Mouse (Mus musculus) lung, adult 2 months (tissue): ENCODE data around the gene Lhfpl5. TPM values are rescaled to one million over a fixed set of nuclear protein-coding genes. Genes with fewer than 3 reads are reported as not detected.

Experiments
- DNase-seq: peaks from one replicate; pipeline ENCODE4 v3.0.0; 2022
- H3K4me1 ChIP-seq: fragments of 200-500 bp; 2 replicates; pipeline ENCODE4 v1.6.1; 2011; ENCODE audit warnings: low read length; ENCODE audit not compliant: control insufficient read depth, insufficient read depth
- H3K4me3 ChIP-seq: fragments of 200-500 bp; replicated peaks from 2 replicates; pipeline ENCODE3; 2011; ENCODE audit warnings: low read depth, mild to moderate bottlenecking, control low read depth, low read length; ENCODE audit errors: extremely low read depth
- CTCF ChIP-seq: fragments of 200-500 bp; IDR thresholded peaks from 2 replicates; pipeline ENCODE4 v1.5.1; 2011; ENCODE audit warnings: mild to moderate bottlenecking, low read length, control low read depth; ENCODE audit not compliant: insufficient read depth
- POLR2A ChIP-seq: fragments of 200-500 bp; IDR thresholded peaks from 2 replicates; pipeline ENCODE4 v1.6.1; 2011; ENCODE audit warnings: low read depth, mild to moderate bottlenecking, control low read depth, low read length, borderline replicate concordance; ENCODE audit errors: extremely low read depth
- WGBS: fragments of 180-500 bp; shearing (Covaris S2); methylation state at CpG from one replicate; pipeline ENCODE4 v1.1.7; 2018; 5-methylcytosine and 5-hydroxymethylcytosine counted together
- polyA plus RNA-seq: library from polyadenylated mRNA; depleted of rRNA; stranded (reverse); fragments of >200 nt; gene quantifications from 2 replicates; pipeline ENCODE4 v1.2.3, GENCODE M21; 2012

The Lhfpl5 gene
- polyA plus RNA-seq, 1 experiment: not detected

DNA sequence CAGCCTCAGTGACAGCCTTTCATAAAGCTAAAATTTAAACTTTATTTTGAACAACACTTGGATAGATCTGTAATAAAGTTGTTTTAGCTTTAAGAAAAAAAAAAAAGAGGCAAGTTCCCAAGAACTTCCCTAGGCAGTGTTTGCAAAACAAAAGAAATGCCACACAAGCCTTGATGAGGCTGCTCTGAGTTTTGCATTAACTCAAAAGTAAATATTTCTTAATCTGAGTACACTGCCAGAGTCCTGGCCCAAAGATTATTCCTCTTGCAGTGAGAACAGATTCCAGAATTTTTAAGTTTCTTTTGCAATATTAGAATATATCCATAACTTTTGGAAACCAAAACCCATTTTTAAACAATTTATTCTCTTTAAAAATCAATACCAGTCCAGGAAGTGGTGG lies 10.3 kb upstream of the Lhfpl5 start:
- DNase-seq: no peak
- no peaks in the 10 kb centered on the region for H3K4me1 ChIP-seq
- no peak for TF ChIP-seq POLR2A
- no peak for TF ChIP-seq CTCF
- H3K4me3 ChIP-seq: no peak overlapping the region

DNA sequence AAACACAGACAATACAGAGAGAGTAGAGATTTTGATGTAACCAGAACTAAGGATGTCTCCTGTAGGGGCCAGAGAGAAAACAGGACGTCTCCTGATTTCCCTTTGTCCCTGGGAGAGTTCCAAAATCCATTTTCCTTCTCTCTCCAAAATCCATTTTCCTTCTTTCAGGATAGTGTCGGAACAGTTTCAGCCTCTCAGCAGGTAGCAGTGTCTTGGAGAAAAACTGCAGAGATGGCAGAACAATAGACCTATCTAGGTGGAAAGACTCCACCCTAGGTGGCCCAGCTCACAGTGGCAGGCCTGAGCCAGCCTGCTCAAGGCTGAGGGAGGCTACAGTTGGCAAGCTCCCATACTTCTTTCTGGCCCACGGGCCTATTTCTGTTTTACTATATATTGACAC lies 7.9 kb upstream of the Lhfpl5 start:
- DNase-seq: no peak
- no peaks in the 10 kb centered on the region for H3K4me1 ChIP-seq
- no peak overlapping the region for H3K4me3 ChIP-seq
- 40% methylated on average over 3 of the region's 3 CpGs for WGBS
- no peak for TF ChIP-seq CTCF
- TF ChIP-seq POLR2A: no peak

DNA sequence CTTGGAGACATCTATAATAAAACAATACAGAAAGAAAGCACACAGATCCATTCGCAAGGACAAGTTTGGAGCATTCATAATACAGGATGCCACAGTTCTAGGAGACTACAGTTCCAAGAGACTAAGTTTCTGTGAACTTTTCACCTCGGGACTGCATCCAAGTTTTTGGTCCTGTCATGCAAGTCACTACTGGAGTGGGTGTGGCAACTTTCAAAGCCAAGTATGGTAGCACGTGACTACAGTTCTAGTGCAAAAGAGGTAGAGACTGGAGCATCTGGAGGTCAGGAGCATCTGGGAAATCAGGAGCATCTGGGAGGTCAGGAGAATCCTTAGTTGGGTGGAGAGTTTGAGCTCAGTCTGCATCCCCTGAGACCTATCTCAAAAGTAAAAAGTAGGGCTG lies 3.6 kb upstream of the Lhfpl5 start:
- 62% methylated on average over 3 of the region's 3 CpGs for WGBS
- Histone ChIP-seq H3K4me3 (no peak overlapping the region), H3K4me1 (no peaks in the 10 kb centered on the region; the same call in 1 of the 2 replicates)
- no peak for DNase-seq
- TF ChIP-seq CTCF (no peak), POLR2A (no peak)

DNA sequence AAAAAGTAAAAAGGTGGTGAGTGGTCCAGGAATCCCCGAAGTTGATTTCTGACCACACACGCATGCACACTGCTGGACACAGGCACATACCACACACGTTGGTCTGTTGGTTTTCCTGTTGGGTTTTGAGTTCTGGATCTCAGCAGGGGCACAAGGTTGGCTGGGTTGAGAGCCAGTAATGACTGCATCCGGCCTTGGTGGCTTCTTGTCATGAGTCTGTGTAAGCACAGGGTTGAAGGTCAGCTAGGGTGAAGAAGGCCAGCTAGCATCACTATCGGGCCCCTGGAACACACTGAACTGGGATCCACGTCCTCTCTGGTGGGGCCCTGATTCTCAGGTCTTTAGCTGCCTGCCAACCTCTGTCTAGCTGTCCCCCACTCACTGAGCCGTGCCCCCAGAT lies 2.9 kb upstream of the Lhfpl5 start:
- no peak for DNase-seq
- H3K4me1 ChIP-seq: no peaks in the 10 kb centered on the region; the same call in 1 of the 2 replicates
- TF ChIP-seq POLR2A (no peak), CTCF (no peak)
- WGBS: 74% methylated on average over 7 of the region's 7 CpGs
- H3K4me3 ChIP-seq: no peak overlapping the region

DNA sequence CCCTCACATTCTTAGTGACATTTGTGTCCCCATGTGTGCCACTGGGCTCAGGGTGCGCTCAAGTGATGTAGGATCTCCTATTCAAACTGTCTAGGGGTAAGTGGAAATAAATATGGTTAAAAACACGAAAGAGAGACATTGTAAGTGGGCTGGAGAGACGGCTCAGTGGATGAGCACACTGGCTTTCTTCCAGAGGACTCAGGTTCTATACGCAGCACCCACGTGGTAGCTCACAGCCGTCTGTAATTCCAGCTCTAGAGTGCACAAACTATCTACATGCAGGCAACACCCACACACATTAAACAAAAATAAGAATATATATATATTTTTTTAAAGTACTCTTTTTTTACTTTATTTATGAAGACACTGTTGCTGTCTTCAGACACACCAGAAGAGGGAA lies 2.5 kb upstream of the Lhfpl5 start:
- TF ChIP-seq POLR2A (no peak), CTCF (no peak)
- Histone ChIP-seq H3K4me1 (no peaks in the 10 kb centered on the region; the same call in 1 of the 2 replicates), H3K4me3 (no peak overlapping the region)
- DNase-seq: no peak
- WGBS: 77% methylated on average over 6 of the region's 6 CpGs

DNA sequence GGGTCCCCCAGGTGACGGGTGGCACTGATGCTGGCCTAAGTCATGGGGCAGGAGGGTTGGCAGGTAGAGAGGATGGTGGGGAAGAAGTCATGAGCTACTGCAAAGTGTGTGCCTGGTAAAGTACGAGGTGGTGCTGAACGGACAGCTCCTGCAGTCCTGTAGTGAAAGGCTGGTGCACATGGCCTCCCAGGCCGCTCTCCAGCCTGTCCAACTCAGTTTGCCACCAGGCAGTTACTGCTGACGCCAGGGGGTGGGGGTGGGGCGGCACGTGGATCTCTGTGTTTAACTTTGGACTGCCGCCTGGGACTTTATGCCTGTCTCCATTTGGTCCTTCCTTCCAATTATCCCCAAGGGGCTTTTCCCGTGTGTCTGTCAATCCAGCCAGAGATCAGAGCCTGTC lies 5.0 kb downstream of the Lhfpl5 start:
- TF ChIP-seq POLR2A (no peak), CTCF (no peak)
- Histone ChIP-seq H3K4me1 (no peaks in the 10 kb centered on the region; the same call in 1 of the 2 replicates), H3K4me3 (no peak overlapping the region)
- DNase-seq: peak; percentile 41
- WGBS: 6% methylated on average over 9 of the region's 9 CpGs

DNA sequence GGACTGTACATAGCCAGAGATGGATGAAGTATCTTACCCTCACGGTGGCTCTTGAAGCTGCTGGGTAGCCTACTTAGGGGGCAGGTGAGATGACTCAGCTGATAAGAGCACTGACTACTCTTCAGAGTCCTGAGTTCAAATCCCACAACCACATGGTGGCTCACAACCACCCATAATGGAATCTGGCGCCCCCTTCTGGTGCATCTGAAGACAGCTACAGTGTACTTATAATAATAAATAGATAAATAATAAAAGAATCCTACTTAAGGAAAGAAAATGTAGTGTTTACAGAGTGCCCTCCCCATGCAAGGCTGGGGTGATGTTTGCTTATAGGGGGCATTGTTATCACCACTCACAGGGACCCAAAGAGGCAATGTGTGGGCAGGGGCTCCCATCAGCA lies 5.6 kb downstream of the Lhfpl5 start:
- Histone ChIP-seq H3K4me1 (no peaks in the 10 kb centered on the region), H3K4me3 (no peak overlapping the region)
- 54% methylated on average over 2 of the region's 2 CpGs for WGBS
- no peak for TF ChIP-seq CTCF
- no peak for TF ChIP-seq POLR2A
- no peak for DNase-seq

DNA sequence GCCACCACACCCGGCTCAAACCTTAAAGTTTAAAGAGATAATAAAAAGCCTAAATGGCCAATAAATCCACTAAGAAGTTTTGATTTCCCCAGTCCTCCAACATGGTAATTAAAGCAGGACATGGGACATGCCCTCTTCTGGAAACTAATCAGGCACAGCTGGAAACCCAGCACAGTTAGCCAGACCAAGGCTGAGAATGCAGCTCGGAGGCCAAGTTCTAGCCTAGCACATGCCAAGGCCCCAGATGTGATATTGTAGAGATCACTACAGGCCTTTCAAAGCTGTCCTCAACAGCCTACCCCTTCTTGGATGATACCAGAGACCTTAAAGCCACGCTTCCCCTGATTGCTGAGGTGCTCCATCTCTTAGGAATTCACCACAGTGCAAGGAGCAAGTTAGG lies 11.1 kb downstream of the Lhfpl5 start:
- 74% methylated on average over 3 of the region's 3 CpGs for WGBS
- Histone ChIP-seq H3K4me1 (no peaks in the 10 kb centered on the region; the same call in 1 of the 2 replicates), H3K4me3 (no peak overlapping the region)
- no peak for DNase-seq
- TF ChIP-seq CTCF: no peak
- no peak for TF ChIP-seq POLR2A

DNA sequence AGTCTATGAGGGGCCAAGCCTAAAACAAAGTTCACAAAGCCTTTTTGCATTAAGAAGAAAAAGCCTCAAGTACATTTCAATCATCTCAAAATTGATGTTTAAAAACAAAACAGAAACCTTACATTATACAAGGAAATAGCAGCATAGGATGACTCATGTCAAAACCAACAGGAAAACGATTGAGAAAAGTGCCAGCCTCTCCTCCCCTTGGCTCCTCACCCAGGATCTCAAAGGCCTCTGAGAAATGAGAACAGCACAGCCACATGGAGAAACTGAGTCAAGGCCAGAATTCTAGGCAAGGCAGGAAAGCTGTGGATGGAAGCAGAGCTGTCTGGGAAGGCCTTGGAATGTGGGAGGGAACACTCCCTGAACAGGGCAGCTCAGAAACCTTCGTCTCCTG lies 13.2 kb downstream of the Lhfpl5 start:
- WGBS: 53% methylated on average over 2 of the region's 2 CpGs
- Histone ChIP-seq H3K4me1 (no peaks in the 10 kb centered on the region; the same call in 1 of the 2 replicates), H3K4me3 (no peak overlapping the region)
- no peak for DNase-seq
- TF ChIP-seq CTCF: no peak
- no peak for TF ChIP-seq POLR2A

DNA sequence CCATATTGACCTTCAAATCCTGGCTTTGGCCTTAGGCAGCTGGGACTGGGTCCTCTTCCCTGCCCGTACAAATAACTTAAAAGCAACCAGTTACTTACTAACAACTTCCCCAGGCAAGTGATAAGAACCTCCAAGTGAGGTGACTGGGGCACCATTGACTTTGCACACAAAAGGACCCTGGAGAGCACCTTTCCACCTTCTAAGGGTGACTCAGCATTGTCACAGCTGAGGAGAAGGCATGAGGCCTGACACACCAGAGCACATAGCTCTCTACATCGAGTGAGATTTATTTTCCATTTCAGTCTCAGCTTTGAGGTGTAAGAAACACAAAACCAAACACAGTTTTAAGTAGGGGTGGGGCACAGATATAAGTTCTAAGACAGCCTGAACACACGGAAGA lies 15.2 kb downstream of the Lhfpl5 start:
- no peak for DNase-seq
- Histone ChIP-seq H3K4me1 (no peaks in the 10 kb centered on the region; the same call in 1 of the 2 replicates), H3K4me3 (no peak overlapping the region)
- no peak for TF ChIP-seq POLR2A
- no peak for TF ChIP-seq CTCF
- WGBS: 65% methylated on average over 3 of the region's 3 CpGs
